Mouse (Mus musculus) colon, adult 2 months (tissue): Measurements from ENCODE around the gene Gclm. TPM values are rescaled to one million over a fixed set of nuclear protein-coding genes. Genes with fewer than 3 reads are reported as not detected.

ENCODE experiments used
- polyA plus RNA-seq: library from polyadenylated mRNA; depleted of rRNA; stranded (reverse); fragments of >200 nt; gene quantifications from 2 replicates; pipeline ENCODE4 v1.2.3, GENCODE M21; 2012; rRNA removed

Gene Gclm
- 217 and 229 TPM in 2 replicates for polyA plus RNA-seq

GRCm38 (mm10) chr3:122245215-122245877 lies at the start of gene Gclm:
Gene Gclm, plus strand, starts transcription at chr3:122245557.

GRCm38 (mm10) chr3:122274241-122275024 lies 29.1 kb downstream of the Gclm start, which contains the start of gene Dnttip2:
Gene Dnttip2, plus strand, starts transcription at chr3:122274388.

GRCm38 (mm10) chr3:122293954-122294850 lies 48.8 kb downstream of the Gclm start, which contains the start of gene Bcar3:
Gene Bcar3, plus strand, starts transcription at chr3:122294136.

Other genes with a start within 250 kb of the Gclm start
- 0.35 and 0.46 TPM in 2 replicates for gene Abca4, start 201.1 kb upstream of the Gclm start, polyA plus RNA-seq
- 3.8 and 5.1 TPM in 2 replicates for gene Dnttip2, start 28.8 kb downstream of the Gclm start, polyA plus RNA-seq
- 64.1 and 71.7 TPM in 2 replicates for gene Bcar3, start 48.6 kb downstream of the Gclm start, polyA plus RNA-seq